Mouse (Mus musculus): ENCODE data around the gene Olfr539. TPM values are rescaled to one million over a fixed set of nuclear protein-coding genes. Genes with fewer than 3 reads are reported as not detected.

Olfr539 gene
- polyA plus RNA-seq (2015; fragmentation: Nextera tagmentation; extraction: Ambion mirVana): not detected in 2 replicates

DNA sequence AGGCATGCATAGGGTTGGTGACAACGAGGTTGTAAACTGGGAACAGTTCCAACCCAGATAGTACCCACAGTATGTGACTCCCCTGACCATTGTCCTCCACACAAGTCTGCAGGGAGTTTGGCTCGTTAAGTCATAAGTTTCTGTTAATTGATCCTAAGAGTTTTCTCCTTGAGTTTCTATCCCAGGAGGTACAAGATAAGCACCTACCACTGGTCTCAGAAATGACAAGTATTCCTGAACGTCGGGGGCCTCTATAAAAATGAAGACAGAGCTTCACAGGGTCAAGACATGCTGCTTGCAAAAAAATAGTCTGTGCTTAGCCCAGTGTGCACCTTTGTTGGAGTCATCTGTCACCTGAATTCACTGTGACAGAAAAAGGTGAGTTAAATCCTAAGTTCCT, at the start of gene Olfr539:
Olfr539 (plus strand) TSS at position 301 of the 400 bp plus-strand sequence.

DNA sequence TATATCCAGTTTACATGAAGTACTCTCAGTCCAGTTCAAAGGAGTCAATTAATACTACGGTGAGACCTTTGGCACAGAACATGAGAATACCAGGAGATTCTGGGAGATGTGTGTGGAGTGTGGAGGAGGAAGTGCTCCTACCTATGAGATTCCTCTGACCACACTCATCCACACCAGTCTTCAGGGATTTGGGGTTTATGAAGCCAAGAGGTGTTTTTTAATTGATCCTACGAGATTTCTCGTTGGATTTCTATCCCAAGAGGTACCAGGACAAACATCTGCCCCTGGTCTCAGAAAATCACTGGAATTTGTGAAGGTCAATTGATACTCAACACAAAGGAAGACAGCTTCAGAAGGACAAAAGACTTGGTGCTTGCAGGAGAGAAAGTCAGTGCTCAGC, 31.1 kb upstream of the Olfr539 start, which contains the start of gene Olfr61:
Olfr61 (plus strand) TSS at position 301 of the 400 bp plus-strand sequence.

DNA sequence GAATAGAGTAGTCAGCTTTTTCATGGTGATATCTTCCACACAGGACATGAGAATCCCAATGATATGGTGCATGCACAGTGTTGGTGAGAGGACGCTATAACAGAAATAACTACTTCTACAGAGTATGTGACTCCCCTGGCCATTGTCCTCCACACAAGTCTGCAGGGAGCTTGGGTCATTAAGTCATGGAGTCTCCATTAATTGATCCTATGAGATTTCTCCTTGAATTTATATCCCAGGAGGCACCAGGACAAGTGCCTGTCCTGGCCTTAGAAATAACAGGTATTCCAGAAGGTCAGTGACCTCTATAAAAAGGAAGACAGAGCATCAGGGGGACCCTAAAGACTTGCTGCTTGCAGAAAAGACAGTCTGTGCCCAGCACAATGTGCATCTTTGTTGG, 13.6 kb upstream of the Olfr539 start, which contains the start of gene Olfr53:
Olfr53 (plus strand) TSS at position 301 of the 400 bp plus-strand sequence.

DNA sequence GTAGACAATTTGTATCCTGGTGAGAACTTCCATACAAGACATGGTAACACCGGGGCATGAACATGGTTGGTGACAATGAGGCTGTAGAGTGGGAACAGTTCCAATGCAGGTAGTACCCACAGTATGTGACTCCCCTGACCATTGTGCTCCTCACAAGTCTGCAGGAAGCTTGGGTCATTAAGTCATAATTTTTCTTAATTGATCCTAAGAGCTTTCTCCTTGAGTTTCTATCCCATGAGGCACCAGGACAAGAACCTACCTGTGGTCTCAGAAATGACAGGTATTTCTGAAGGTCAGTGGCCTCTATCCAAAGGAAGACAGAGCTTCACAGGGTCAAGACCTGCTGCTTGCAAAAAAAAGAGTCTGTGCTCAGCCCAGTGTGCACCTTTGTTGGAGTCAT, 21.9 kb downstream of the Olfr539 start, which contains the start of gene Olfr45:
Olfr45 (plus strand) TSS at position 301 of the 400 bp plus-strand sequence.

DNA sequence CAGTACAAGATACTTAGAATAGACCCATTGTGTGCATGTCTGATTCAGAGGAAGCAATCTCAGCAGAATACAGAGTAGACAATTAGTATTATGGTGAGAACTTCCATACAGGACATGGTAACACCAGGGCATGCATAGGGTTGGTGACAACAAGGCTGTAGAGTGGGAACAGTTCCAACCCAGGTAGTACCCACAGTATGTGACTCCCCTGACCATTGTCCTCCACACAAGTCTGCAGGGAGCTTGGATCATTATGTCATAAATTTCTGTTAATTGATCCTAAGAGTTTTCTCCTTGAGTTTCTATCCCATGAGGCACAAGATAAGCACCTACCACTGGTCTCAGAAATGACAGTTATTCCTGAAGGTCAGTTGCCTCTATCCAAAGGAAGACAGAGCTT, 37.2 kb downstream of the Olfr539 start, which contains the start of gene Olfr541:
Olfr541 (plus strand) TSS at position 301 of the 400 bp plus-strand sequence.

Other genes with a start within 250 kb of the Olfr539 start
- gene Olfr532, start 238.3 kb upstream of the Olfr539 start, polyA plus RNA-seq (2015; fragmentation: Nextera tagmentation; extraction: Ambion mirVana): not detected in 2 replicates
- not detected in 2 replicates for gene Olfr533, start 196.6 kb upstream of the Olfr539 start, polyA plus RNA-seq (2015; fragmentation: Nextera tagmentation; extraction: Ambion mirVana)
- not detected in 2 replicates for gene Olfr535, start 175.7 kb upstream of the Olfr539 start, polyA plus RNA-seq (2015; fragmentation: Nextera tagmentation; extraction: Ambion mirVana)
- gene Olfr536, start 152.5 kb upstream of the Olfr539 start, polyA plus RNA-seq (2015; fragmentation: Nextera tagmentation; extraction: Ambion mirVana): not detected in 2 replicates
- gene Olfr538, start 92.0 kb upstream of the Olfr539 start, polyA plus RNA-seq (2015; fragmentation: Nextera tagmentation; extraction: Ambion mirVana): not detected in 2 replicates
- gene Olfr46, start 58.7 kb upstream of the Olfr539 start, polyA plus RNA-seq (2015; fragmentation: Nextera tagmentation; extraction: Ambion mirVana): not detected in 2 replicates
- gene Olfr61, start 31.0 kb upstream of the Olfr539 start, polyA plus RNA-seq (2015; fragmentation: Nextera tagmentation; extraction: Ambion mirVana): not detected in 2 replicates
- gene Olfr53, start 13.5 kb upstream of the Olfr539 start, polyA plus RNA-seq (2015; fragmentation: Nextera tagmentation; extraction: Ambion mirVana): not detected in 2 replicates
- not detected in 2 replicates for gene Olfr45, start 22.0 kb downstream of the Olfr539 start, polyA plus RNA-seq (2015; fragmentation: Nextera tagmentation; extraction: Ambion mirVana)
- gene Olfr541, start 37.3 kb downstream of the Olfr539 start, polyA plus RNA-seq (2015; fragmentation: Nextera tagmentation; extraction: Ambion mirVana): not detected in 2 replicates
- gene Cyp2e1, start 103.8 kb downstream of the Olfr539 start, polyA plus RNA-seq (2015; fragmentation: Nextera tagmentation; extraction: Ambion mirVana): 0.29 and 13.1 TPM in 2 replicates
- gene Syce1, start 127.9 kb downstream of the Olfr539 start, polyA plus RNA-seq (2015; fragmentation: Nextera tagmentation; extraction: Ambion mirVana): 0.21 TPM in 1 of 2 replicates, not detected in the other
- 0.11 and 0.14 TPM in 2 replicates for gene Zfp941, start 162.2 kb downstream of the Olfr539 start, polyA plus RNA-seq (2015; fragmentation: Nextera tagmentation; extraction: Ambion mirVana)
- gene Urah, start 175.1 kb downstream of the Olfr539 start, polyA plus RNA-seq (2015; fragmentation: Nextera tagmentation; extraction: Ambion mirVana): 5.0 TPM in 1 of 2 replicates, not detected in the other
- not detected in 2 replicates for gene Scgb1c1, start 185.6 kb downstream of the Olfr539 start, polyA plus RNA-seq (2015; fragmentation: Nextera tagmentation; extraction: Ambion mirVana)
- gene Odf3, start 187.9 kb downstream of the Olfr539 start, polyA plus RNA-seq (2015; fragmentation: Nextera tagmentation; extraction: Ambion mirVana): not detected in 2 replicates
- not detected in 2 replicates for gene Gm45785, start 196.4 kb downstream of the Olfr539 start, polyA plus RNA-seq (2015; fragmentation: Nextera tagmentation; extraction: Ambion mirVana)
- gene Ric8a, start 197.0 kb downstream of the Olfr539 start, polyA plus RNA-seq (2015; fragmentation: Nextera tagmentation; extraction: Ambion mirVana): 40.2 and 42.3 TPM in 2 replicates
- gene Bet1l, start 197.6 kb downstream of the Olfr539 start, polyA plus RNA-seq (2015; fragmentation: Nextera tagmentation; extraction: Ambion mirVana): 35.0 and 37.4 TPM in 2 replicates
- gene Psmd13, start 222.0 kb downstream of the Olfr539 start, polyA plus RNA-seq (2015; fragmentation: Nextera tagmentation; extraction: Ambion mirVana): 170 and 182 TPM in 2 replicates
- gene Sirt3, start 222.4 kb downstream of the Olfr539 start, polyA plus RNA-seq (2015; fragmentation: Nextera tagmentation; extraction: Ambion mirVana): 28.6 and 32.3 TPM in 2 replicates
- gene Cox8b, start 240.5 kb downstream of the Olfr539 start, polyA plus RNA-seq (2015; fragmentation: Nextera tagmentation; extraction: Ambion mirVana): 998 and 1,212 TPM in 2 replicates

Measured in skeletal muscle tissue, postnatal 0 days (tissue).